Mouse (Mus musculus) right cerebral cortex, adult 2 months (tissue): ENCODE data around the gene Snai1.
A peak's percentile ranks its signal among the peaks of the same experiment; 100 is the strongest.

ENCODE experiments used
- DNase-seq, 2 experiments: peaks; one replicate each; pipeline ENCODE4 v3.0.0; 2021 to 2022; ENCODE audit warnings: low spot score in 2 of 2

Snai1 gene

GRCm38 (mm10) chr2:167550341-167550854 is 12.4 kb downstream of the Snai1 start:
- DNase-seq = no peak

GRCm38 (mm10) chr2:167551342-167551920 is 13.4 kb downstream of the Snai1 start:
- DNase-seq = no peak

DNA sequence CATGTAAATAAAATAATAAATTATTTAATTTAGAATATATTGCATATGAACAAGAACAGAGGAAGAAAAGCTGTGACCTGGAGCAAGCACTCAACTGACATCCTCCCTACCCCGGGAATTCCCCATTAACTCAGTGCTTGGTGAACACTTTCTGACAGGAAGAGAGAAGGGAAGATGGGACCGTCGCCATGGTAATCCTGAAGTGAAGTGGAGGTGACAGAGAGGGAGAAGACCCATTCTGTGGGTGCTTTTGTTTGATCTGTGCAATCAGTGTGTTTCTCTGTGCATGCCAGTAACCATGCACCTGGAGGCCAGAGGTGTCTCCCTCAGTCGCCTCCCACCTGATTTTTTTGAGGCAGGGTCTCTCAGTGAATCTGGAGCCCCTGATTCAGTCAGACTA is 14.3 kb downstream of the Snai1 start:
- no peak for DNase-seq

DNA sequence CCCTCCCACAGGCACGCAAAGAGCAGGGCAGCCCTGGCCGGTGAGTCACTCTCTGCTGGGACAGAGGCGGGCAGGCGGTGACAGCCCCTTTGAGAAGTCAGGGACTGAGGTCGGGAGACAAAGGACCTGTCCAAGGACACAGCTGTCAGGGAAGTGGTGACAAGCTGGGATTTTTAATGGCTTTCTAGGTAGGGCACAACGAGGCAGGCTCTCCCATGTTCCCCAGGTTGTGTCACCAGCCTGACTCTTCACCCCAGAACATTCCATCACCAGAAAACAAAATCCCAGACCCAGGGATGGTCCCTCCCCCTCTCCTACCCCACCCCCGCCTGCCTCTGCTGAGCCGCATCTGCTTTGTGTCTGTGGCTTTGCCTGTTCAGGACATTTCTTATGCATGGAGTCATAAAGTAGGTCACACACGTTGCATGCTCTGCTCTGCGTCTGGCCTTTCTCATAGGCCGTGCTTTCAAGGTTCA is 15.0 kb downstream of the Snai1 start:
- no peak for DNase-seq

- DNase-seq = no peak
Observed at GRCm38 (mm10) chr2:167555766-167556165, 17.8 kb downstream of the Snai1 start.

DNA sequence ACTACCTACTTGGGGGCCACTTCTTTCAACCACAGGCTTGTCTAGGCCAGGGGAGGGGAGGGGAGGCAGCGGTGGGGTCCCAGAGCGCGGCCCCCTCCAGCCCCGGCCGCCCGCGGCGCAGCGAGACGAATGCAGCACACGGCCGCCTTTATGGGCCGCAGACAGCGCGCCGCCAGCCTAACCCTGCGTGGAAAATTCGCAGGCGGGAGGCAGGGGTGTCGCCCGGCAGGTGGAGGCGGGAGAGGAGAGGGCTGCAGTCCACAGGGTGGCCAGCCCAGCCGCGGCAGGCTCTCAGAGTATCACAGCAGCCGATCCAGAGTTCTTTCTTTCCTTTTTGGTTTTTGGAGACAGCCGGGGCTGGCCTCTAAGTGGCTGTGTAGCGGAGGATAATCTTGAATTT is 21.4 kb downstream of the Snai1 start:
- DNase-seq = no peak

DNA sequence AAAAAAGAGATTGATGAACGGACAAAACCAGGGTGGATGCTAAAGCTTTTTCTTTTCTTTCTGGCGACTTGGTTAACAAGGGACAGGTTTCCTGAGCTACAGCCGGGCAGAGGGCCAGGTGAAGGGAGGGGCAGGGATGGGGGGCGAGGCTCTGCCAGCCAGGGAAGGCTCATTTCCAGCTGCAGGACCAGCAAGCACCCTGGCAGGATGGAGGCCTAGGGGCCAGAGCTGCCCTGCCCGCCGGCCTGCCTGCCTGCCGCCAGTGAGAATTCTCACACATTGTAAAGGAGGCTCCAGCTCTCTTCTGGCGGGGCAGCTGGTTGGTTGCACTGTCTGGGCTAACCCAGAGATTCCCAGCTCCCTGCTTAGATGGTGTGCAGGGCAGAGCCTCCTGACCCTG is 24.1 kb downstream of the Snai1 start:
- no peak for DNase-seq

DNA sequence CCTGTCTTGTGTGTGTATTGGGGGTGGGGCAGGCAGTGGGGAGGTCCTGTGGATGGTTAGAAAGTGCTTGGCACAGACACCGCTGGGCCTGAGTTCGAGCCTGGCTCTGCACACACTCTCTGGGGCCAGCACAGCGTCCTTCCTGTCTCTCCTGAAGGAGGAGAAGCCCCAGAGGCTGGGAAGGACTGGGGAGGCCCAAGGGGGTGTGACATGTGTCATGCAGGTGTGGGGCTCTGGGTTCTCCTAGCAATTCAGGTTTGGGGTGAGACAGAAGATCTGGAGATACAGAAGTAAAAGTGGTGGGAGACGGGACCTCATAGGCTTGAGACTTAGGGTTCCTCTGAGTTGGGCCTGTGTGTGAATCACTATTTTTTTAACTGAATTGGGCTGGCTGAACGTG is 25.0 kb downstream of the Snai1 start:
- no peak for DNase-seq

DNA sequence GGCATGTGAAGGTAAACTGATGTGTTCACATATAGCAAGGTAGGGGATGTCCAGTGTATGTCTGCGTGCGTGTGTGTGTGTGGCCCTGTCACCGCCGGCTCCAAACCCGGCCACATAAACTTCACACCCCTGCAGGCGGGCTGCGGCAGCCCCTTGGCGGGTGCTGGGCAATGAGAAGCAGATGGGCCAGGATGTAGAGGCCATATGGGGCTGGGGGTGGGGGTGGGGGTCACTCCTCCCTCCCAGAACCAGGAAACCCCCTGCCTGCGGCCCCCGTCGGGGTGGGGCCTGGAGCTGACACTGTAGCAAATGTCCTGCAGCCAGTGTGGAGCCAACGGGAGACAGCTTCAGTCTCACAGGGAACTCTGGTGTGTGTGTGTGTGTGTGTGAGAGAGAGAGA is 25.7 kb downstream of the Snai1 start:
- DNase-seq = no peak

DNA sequence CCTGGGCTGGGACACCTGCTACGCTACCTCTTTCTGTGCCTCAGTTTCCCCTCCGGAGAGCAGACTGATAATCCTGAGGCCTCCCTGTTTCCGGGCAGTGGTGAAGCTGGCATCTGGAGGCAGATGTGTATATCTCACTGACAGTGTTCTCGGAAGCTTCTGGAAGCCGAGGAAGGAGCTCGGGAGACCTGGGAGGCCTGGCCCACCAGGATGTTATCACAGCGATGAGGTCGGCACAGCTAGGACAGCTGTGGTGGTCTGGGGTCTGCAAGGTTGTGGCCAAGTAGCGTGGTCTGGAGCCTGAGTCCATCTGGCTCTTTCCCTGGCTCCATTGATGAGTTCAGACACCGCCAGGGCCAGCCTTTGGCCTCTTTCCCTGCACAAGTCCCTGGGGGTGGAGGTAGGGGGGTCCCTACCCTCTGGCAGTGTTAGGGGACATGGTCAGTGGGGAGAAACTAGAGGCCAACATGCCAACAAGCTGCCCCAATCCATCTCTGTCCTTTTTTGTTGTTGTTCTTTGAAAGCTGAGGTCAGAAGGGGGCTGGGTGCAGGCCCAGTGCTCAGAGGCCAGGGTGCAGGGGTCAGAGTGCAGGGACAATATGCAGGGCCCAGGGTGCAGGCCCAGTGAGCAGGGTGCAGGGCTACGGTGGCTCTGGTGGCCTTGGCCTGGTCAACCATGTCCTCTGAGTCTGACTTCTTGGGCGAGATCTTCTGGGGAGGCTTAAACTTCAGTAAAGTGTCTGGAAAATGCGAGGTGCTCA is 26.7 kb downstream of the Snai1 start:
- DNase-seq = no peak

GRCm38 (mm10) chr2:167565312-167565656 is 27.3 kb downstream of the Snai1 start:
- DNase-seq = no peak

DNA sequence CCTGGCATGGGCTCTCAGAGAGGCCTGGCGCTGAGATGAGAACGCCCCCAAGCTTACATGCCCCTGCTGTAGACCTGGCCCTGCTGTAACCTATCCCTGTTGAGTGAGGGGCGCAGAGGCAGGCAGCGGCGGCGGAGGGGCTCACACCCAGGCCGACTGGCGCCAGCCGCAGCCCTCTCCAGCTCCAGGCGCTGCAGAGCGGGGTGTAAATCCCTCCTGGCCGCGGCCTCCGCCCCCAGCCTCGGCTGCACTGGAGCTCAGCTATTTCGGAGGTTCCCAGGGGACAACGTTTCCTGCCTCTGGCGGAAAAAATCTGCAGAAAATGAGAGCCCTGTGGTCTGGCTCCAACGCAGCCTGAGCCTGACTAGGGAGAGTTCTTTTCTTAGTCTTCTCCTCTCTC is 27.7 kb downstream of the Snai1 start:
- no peak for DNase-seq

- no peak for DNase-seq
Observed at GRCm38 (mm10) chr2:167568112-167568511, 30.1 kb downstream of the Snai1 start.

GRCm38 (mm10) chr2:167569934-167570651 is 32.1 kb downstream of the Snai1 start:
- DNase-seq = peak; percentile 14 to 39

- DNase-seq = no peak
Observed at GRCm38 (mm10) chr2:167570815-167571214, 32.8 kb downstream of the Snai1 start.

DNA sequence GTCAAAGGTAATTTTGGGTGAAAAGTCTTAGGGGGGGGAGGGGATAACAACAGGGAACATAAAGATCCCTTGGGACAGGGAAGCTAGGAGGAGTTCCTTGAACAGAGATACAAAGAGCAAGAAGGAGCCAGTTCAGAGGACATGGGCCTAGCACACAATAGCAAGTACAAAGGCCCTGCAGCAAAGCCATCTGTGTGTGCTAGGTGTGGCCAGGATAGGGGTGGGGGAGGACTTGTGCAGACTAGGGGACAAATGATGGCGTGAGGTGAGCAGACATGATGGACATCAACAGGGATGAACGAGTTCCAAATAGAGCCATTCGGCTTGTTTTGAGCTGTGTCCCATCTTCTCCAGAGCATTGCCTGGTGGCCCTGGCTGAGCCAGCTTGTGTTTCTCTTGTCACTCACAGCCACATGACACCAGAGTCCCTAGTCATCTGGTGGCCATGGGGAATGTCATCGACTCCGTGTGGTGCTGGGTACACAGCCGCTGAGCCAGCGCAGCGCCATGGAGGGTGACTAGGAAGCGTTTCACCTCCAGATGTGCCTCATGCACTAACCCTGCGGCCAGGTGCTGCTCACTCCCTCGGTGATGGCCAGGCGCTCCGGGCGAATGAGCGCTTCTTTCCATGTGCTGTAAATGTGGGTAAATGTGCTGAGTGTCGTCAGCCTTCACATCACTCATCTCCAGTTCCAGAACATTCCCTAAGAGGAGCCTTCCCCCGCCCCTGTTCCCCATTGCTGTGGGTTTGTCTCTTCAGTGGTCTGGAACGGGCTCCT is 33.6 kb downstream of the Snai1 start:
- DNase-seq = no peak

GRCm38 (mm10) chr2:167574814-167575213 is 36.8 kb downstream of the Snai1 start:
- no peak for DNase-seq

GRCm38 (mm10) chr2:167575581-167575980 is 37.6 kb downstream of the Snai1 start:
- DNase-seq = no peak

DNA sequence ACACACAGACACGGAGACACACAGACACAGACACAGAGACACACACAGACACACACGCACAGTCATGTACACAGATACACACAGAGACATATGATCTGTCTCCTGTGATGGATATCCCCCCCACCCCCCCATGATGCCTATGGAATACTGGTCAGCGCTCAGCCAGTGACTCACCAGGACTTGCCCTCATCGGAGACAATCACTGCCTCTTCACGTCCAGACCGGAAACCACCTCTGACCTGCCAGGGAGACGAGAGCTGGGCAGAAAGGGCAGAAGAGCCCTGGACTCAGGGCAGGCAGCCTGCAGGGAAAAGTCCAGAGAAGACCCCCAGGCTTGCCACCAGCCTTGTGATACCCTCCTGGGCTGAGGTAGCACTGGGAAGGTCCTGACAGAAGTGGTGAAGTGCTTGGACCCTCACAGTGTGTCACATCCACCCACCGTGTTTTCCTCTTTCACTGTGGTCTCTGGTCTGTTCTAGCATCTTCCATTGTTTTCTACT is 38.2 kb downstream of the Snai1 start:
- no peak for DNase-seq

- no peak for DNase-seq
Observed at GRCm38 (mm10) chr2:167577186-167577785, 39.3 kb downstream of the Snai1 start.

GRCm38 (mm10) chr2:167578521-167578920 is 40.5 kb downstream of the Snai1 start:
- no peak for DNase-seq
